Mouse (Mus musculus) adrenal gland, postnatal 14 days (tissue): ENCODE results near the gene Hspbp1. TPM values are rescaled to one million over a fixed set of nuclear protein-coding genes. Genes with fewer than 3 reads are reported as not detected.
A peak's percentile ranks its signal among the peaks of the same experiment; 100 is the strongest.

Experiments used
- DNase-seq: peaks from one replicate; pipeline ENCODE4 v3.0.0; 2021; ENCODE audit warnings: mixed read lengths
- total RNA-seq: library from RNA; stranded (reverse); gene quantifications from 2 replicates; pipeline ENCODE4 v1.2.3, GENCODE M21; 2021

Hspbp1 gene
- total RNA-seq, 1 experiment from 2014 or later, result 34.0 TPM

- DNase-seq, result no peak
Measured at GRCm38 (mm10) chr7:4631031-4631430, 53.8 kb downstream of the Hspbp1 start, which contains the start of gene Tmem86b. Gene Tmem86b (minus strand): TSS chr7:4631422.

GRCm38 (mm10) chr7:4630198-4630597 is 54.7 kb downstream of the Hspbp1 start:
- DNase-seq, result no peak

DNA sequence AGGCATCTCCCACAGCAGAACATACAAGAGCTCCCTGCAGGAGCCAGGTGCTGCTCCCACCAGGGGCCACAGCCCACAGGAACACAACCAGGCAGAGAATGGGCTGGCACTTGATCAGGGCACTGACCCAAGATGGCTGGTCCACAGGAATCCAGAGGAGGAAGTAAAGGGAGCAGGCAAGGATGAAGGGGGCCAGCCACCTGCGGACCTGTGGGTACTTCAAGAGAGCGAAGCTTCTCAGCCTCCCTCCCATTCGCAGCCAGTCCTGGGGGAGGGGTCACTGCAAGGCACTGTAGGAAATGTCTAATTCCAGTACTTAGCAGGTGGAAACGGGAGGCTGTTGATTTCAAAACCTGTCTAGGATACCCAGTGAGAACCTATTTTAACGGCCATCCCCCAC is 55.3 kb downstream of the Hspbp1 start:
- DNase-seq, result no peak

DNA sequence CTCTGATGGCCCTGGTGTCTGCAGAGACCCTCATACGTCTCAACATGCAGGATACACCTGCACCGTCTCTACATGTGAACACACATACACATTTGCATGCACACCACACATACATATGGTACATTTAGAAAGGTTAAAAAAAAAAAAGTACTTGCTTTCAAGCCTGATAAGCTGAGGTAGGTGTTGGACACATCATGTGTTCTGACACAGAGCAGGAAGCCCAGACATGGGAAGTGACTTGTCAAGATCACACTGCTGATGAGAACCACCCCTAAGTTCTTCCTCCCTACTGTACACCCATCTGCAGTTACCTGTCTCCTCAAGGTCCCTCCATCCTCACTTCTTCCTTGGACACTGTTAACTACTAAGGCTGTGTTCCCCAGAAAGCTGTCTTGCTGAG is 58.9 kb downstream of the Hspbp1 start:
- no peak for DNase-seq

DNA sequence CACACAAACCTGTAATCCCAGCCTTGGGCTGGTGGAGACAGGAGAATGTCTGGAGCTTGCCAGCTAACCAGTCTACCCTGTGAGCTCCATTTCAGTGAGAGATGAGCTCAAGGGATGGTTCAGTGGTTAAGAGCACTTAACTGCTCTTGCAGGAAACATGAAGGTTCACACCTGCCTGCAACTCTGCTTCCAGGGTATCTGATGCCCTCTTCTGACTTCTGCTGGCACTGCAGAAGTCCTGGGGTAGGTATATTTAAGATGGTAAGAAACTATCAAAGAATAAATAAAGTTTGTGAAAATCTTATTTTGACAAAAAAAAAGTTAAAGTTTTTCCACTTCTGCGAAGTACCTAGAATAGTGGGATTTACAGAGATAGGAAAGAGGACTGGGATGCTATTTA is 60.5 kb downstream of the Hspbp1 start:
- DNase-seq, result no peak

GRCm38 (mm10) chr7:4623544-4624189 is 61.2 kb downstream of the Hspbp1 start:
- DNase-seq, result peak; percentile 65

DNA sequence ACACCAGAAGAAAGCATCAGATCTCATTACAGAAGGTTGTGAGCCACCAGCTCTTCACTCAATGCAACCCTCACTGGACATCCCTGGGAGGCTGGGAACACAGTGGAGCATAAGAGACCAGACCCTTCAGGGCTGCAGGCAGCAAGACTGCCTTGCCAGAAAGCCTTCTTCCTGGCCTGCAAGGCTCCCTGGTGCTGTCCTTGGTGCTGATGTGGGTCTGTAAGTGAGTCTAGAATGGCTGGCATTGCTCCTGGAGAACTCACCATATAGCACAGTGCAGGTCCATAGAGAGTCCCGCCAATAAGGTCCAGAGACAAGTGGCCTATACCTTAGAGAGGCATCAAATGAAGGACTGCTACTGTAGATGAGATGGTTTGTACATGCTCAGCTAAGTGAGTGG is 64.9 kb downstream of the Hspbp1 start:
- DNase-seq, result peak; percentile 78

- DNase-seq, result no peak
Measured at GRCm38 (mm10) chr7:4613740-4614403, 71.0 kb downstream of the Hspbp1 start.

DNA sequence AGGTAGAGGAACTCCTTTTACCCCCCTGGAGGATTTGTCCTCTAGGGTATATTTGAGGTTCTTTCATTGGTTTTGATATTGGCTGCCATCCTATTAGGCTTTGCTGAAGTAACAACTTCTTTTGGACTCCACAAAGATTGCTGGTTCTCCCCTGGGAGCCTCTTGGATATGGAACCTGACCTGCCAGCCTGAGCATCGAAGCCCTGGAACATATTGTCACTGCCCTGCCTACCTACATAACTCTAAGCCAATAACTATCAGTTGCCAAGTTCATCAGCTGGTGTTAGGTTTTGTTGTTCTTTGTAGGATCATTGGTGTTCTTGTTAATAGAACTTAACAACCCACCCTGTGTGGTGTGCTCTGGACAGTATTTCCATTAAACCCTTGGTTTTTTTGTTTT is 71.9 kb downstream of the Hspbp1 start:
- DNase-seq, result no peak

- DNase-seq, result no peak
Measured at GRCm38 (mm10) chr7:4612386-4612785, 72.5 kb downstream of the Hspbp1 start.

DNA sequence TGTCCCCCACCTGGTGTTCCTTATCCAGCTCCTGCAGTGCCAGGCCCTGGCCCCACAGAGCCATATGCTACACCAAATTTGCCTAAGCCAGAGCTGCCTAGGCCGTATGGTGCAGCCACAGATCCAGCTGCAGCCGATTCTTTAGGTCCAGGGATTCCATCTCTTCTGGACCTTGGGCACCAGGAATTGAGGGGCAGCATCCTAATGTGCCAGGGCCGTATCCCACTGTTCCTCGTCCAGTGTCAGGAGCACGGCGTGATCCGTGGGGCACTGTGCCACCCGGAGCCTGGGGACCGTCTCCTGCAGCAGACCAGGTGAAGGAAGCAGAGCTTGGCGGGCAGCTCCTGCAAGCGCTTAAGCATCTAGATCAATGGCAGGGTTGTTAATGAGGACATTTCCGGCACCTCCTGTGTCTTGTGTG is 72.9 kb downstream of the Hspbp1 start:
- DNase-seq, result no peak

- no peak for DNase-seq
Measured at GRCm38 (mm10) chr7:4611511-4611910, 73.4 kb downstream of the Hspbp1 start.

Other genes with a start within 250 kb of the Hspbp1 start
- 26.1 and 31.7 TPM in 2 replicates for gene Rdh13, start 239.4 kb downstream of the Hspbp1 start, total RNA-seq
- 5.9 TPM in 2 replicates for gene Eps8l1, start 224.4 kb downstream of the Hspbp1 start, total RNA-seq
- 83.4 and 90.8 TPM in 2 replicates for gene Ppp1r12c, start 183.4 kb downstream of the Hspbp1 start, total RNA-seq
- gene Tnnt1, start 168.7 kb downstream of the Hspbp1 start, total RNA-seq, result 1.1 and 2.0 TPM in 2 replicates
- 0.85 and 3.0 TPM in 2 replicates for gene Tnni3, start 160.8 kb downstream of the Hspbp1 start, total RNA-seq
- gene Dnaaf3, start 152.6 kb downstream of the Hspbp1 start, total RNA-seq, result 0.63 and 0.75 TPM in 2 replicates
- gene Syt5, start 137.5 kb downstream of the Hspbp1 start, total RNA-seq, result 8.2 and 11.6 TPM in 2 replicates
- not detected in 2 replicates for gene Ptprh, start 81.0 kb downstream of the Hspbp1 start, total RNA-seq
- 8.8 and 16.2 TPM in 2 replicates for gene Tmem86b, start 53.6 kb downstream of the Hspbp1 start, total RNA-seq
- gene Ppp6r1, start 26.0 kb downstream of the Hspbp1 start, total RNA-seq, result 80.9 and 86.1 TPM in 2 replicates
- 6.0 and 8.4 TPM in 2 replicates for gene Brsk1, start 5.5 kb upstream of the Hspbp1 start, total RNA-seq
- 0.30 and 0.79 TPM in 2 replicates for gene Tmem150b, start 40.2 kb upstream of the Hspbp1 start, total RNA-seq
- gene Kmt5c, start 55.0 kb upstream of the Hspbp1 start, total RNA-seq, result 60.3 and 70.7 TPM in 2 replicates
- 28.1 and 31.3 TPM in 2 replicates for gene Cox6b2, start 68.0 kb upstream of the Hspbp1 start, total RNA-seq
- gene Fam71e2, start 86.2 kb upstream of the Hspbp1 start, total RNA-seq, result not detected in 2 replicates
- not detected in 2 replicates for gene Il11, start 97.8 kb upstream of the Hspbp1 start, total RNA-seq
- not detected in 2 replicates for gene Tmem190, start 97.9 kb upstream of the Hspbp1 start, total RNA-seq
- gene Tmem238, start 104.6 kb upstream of the Hspbp1 start, total RNA-seq, result 10.2 and 11.7 TPM in 2 replicates
- 1,145 and 1,281 TPM in 2 replicates for gene Rpl28, start 107.8 kb upstream of the Hspbp1 start, total RNA-seq
- 140 and 146 TPM in 2 replicates for gene Ube2s, start 127.5 kb upstream of the Hspbp1 start, total RNA-seq
- gene Shisa7, start 159.6 kb upstream of the Hspbp1 start, total RNA-seq, result 2.2 and 2.9 TPM in 2 replicates
- 8.6 and 12.5 TPM in 2 replicates for gene Isoc2b, start 185.2 kb upstream of the Hspbp1 start, total RNA-seq
- 55.7 and 67.9 TPM in 2 replicates for gene Isoc2a, start 192.1 kb upstream of the Hspbp1 start, total RNA-seq
- gene Gm36210, start 221.4 kb upstream of the Hspbp1 start, total RNA-seq, result 0.26 TPM in 1 of 2 replicates, not detected in the other
- 13.7 and 16.2 TPM in 2 replicates for gene Zfp628, start 230.1 kb upstream of the Hspbp1 start, total RNA-seq
- 6.6 and 8.1 TPM in 2 replicates for gene Nat14, start 237.0 kb upstream of the Hspbp1 start, total RNA-seq
- gene Ssc5d, start 240.7 kb upstream of the Hspbp1 start, total RNA-seq, result 3.9 and 5.0 TPM in 2 replicates